Mouse (Mus musculus): ENCODE measurements around the gene Prrt4. TPM values are rescaled to one million over a fixed set of nuclear protein-coding genes. Genes with fewer than 3 reads are reported as not detected.
"Not testable (repeated sequence)": the region's sequence is repeated elsewhere in the genome, so short reads cannot be mapped to it uniquely, and the experiment has no call there.

The Prrt4 gene
- total RNA-seq (2021), result under 1 TPM; 0.36 to 0.73 TPM
- long read RNA-seq, experiment 1, partial matches to known transcripts, result 1 of 2 reads
- long read RNA-seq, experiment 1, other reads (novel, unspliced or antisense), result 1 of 2 reads
- long read RNA-seq, experiment 2, partial matches to known transcripts, result 0 of 1 reads
- long read RNA-seq, experiment 2, other reads (novel, unspliced or antisense), result 1 of 1 reads

DNA sequence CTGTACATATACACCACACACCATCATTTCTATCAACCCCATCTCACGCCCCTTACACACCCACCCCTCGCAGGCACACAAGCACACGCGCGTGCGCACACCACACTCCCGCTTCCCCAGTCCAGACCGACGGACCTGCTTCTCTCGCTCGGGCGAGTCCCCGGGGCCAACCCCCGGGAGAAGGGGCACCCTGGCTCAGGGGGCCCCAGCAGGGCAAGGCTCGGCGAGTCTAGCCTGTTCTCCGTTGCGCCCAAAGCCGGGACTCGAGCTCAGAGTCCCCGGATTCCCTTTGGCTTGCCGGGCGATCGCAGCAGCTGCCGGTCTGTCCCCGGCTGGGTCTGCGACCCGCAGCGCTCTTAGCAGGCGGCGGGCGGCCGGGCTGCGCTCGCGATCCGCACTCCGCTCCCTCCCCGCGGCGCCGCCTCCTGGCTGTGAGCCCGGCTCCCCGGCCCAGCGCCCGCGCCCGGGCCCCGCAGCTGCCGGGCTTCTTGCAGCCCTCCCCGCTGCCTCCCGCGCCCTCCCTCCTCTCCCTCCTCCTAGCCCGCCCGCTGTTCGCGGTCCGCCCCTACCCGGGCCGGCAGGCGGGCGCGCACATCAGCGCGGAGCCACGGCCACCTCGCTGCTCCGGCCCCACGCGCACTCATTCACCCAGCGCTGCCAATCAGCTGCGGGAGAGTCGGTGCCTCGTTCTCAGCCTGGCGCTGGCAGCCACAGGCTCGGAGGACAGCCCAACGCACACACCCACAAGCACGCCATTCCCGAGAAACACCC, at the start of gene Prrt4:
TSS of gene Prrt4 (minus strand) at position 697 of the 771 bp plus-strand sequence.
- peak within 1 kb of the TSS; percentile 71 for H3K27ac ChIP-seq
- no peak for TF ChIP-seq CTCF (IDR thresholded peaks at IDR 0.05)
- DNase-seq, result peak; percentile 81
- intact Hi-C loops (cut with DNase I), result no loop called here
- peak within 1 kb of the TSS; percentile 81 for H3K4me3 ChIP-seq

DNA sequence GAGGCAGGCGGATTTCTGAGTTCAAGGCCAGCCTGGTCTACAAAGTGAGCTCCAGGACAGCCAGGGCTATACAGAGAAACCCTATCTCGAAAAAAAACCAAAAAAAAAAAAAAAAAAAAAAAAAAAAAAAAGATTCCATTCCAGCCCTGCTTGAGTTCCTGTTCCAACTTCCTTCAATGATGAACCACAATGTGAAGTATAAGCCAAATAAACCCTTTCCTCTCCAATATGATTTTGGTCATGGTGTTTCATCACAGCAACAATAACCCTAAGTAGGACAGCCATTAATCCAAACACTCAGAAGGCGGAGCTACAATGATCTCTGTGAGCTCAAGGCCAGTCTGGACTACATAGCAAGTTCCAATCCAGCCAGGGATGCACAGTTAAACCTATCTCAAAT, 38.3 kb upstream of the Prrt4 start:
- intact Hi-C loops (cut with DNase I), result not testable (repeated sequence)

DNA sequence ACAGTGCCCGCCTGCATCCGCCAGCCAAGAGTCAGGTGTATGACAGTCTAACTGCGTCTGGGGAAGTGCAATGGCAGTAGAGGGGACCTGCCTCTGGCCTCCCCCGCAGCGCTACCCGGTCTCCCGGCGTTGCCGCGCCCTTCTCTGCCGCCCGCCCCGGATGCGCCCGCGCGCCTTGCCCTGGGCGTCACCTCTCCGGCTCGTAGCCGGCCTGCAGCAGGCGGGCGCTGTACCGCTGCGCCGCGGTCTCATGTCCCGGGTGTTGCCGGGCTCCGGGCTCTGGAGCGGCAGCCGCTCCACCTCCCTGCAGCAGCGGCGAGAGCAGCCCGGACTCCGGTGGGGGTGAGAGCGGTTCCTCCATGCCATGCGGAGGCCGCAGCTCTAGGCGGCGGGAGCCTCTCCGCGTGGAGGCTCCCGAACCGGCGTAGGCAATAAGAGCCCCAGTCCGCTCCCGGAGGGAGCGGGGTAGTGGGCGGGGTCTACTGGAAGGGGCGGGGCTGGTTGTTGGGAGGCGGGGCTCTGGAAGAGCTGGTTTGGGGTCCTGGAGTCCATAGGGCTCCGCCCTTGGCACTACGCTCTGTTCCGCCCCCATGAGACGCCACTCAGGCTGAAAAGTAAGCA, 36.6 kb upstream of the Prrt4 start, which contains the start of gene Impdh1:
TSS of gene Impdh1 (minus strand) at position 484 of the 621 bp plus-strand sequence.
- H3K4me3 ChIP-seq, result peak within 1 kb of the TSS; percentile 93
- DNase-seq, result peak; percentile 85
- intact Hi-C loops (cut with DNase I), result no loop called here
- H3K27ac ChIP-seq, result peak within 1 kb of the TSS; percentile 91
- 0 out of 2 replicates have a peak, but pooled peaks have one; percentile 11 for TF ChIP-seq CTCF (IDR thresholded peaks at IDR 0.05)

More for the DNA sequence above, 38.3 kb upstream of the Prrt4 start:
- H3K4me3 ChIP-seq, H3K27ac ChIP-seq, DNase-seq: not testable (repeated sequence)

DNA sequence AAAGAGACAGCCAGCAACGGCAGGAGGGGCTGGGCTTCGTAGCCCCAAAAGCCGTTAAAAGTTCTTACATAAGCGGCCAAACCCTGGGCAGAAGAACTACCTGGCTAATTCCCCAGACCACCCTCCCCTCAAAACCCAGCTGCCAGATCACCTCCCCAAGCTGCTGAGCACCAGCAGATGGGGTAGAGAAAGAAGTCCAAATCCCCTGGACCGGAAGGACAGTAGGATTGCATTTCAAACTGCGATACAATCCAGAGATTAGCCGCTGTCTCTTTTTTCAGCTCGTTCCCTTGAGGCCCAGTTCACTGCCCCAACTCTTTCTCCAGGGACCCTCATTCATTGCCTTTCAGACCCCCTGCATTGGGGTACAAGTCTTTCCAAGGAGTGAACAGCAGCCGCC, 35.8 kb upstream of the Prrt4 start:
- H3K27ac ChIP-seq, result peak overlapping the region; percentile 91
- intact Hi-C loops (cut with DNase I), result no loop called here
- DNase-seq, result no peak
- peak overlapping the region; percentile 93 for H3K4me3 ChIP-seq
- no peak for TF ChIP-seq CTCF (IDR thresholded peaks at IDR 0.05)

DNA sequence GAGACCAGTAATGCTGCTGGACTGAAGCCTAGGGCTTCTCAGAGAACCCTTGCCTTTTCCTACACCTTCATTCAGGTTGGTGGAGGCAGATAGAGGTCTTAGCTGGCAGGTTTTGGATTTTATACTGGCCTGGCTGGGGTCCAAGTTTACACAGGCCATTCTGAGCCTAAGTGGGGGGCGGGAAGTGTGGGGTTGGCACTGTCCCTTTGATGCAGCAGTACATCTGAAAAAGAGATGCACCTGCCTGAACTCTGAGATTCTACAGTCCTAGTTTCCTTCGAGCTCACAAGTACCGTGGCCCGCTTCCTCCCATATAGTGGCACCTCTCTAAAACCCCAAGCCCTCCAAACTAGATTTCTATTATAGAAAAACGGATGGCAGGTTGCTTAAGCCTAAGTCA, 35.4 kb upstream of the Prrt4 start:
- no peak for DNase-seq
- no peak for TF ChIP-seq CTCF (IDR thresholded peaks at IDR 0.05)
- intact Hi-C loops (cut with DNase I), result no loop called here
- Histone ChIP-seq H3K27ac (peak overlapping the region; percentile 91), H3K4me3 (peak overlapping the region; percentile 93)

DNA sequence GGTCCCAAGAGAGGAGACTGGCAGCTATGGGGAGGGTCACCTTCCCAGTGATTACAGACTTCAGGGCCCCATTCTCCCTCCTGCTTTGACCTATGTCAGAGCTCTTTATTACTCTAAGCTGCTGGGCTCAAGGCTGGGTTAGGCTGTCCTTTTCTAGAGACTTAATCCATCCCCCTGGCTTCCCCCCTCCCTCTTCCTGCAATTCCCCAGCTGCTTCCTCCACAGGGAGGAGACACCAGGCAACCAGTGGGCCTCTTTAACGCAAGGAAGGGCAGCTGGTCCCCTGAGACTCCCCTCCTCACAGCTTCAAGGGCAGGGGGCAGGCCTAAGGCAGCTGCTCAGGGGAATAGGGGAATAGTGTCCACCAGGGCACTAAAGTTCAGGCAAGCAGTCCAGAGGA, 34.9 kb upstream of the Prrt4 start:
- no peak for TF ChIP-seq CTCF (IDR thresholded peaks at IDR 0.05)
- Histone ChIP-seq H3K27ac (peak overlapping the region; percentile 91), H3K4me3 (peak overlapping the region; percentile 93)
- peak; percentile 48 for DNase-seq
- intact Hi-C loops (cut with DNase I), result no loop called here

DNA sequence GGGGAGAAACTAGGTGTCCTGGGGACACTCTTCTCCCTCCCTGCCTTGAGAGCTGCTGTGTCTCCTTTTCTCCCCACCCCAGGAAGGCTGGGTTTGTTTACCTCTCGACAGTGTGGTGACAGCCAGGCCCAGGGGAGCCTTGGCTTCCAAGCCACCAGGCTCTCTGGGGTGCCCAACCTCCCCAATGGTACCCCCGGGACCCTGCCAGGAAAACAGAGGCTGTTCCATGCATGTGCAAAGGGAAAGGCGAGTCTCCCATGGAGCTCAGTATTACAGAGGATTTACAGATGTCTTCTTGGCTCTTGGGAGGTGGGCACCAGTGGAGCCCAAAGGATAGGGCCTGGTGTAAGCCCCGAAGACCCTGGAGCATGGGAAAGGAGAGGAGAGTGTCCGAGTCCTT, 34.1 kb upstream of the Prrt4 start:
- DNase-seq, result no peak
- intact Hi-C loops (cut with DNase I), result no loop called here
- H3K27ac ChIP-seq, result peak overlapping the region; percentile 91
- no peak for TF ChIP-seq CTCF (IDR thresholded peaks at IDR 0.05)
- no peak overlapping the region for H3K4me3 ChIP-seq

DNA sequence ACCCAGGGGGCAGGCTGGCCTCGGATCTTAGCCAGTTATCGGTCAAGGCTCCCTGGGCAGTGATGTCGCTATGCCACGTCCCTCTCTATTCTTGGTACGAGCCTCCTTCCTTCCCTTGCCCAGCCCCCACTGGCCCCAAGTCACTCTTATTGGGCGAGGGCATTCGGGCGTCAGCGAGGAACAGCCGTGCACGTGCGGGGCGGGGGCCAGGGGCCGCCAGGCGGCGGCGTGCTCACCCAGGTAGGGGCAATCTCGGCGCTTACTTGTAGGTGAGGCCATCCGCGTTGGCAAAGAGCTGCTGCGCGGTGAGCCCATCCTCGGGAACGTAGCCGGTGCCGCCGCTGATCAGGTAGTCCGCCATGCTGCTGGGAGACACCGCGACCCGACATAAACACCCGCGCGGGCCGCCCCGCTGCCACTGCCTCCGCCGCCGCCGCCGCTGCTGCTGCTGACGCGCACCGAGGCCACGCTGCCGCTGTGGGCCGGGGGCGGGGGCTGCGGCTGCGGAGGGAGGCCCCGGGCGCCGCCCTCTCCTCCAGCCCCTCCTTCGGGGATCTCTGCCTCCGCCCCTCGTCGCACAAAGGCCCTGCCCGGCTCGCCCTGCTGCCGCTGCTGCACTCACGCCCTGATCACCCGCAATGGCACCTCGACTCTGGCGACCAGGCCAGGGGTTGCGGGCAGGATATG, 32.6 kb upstream of the Prrt4 start:
- H3K4me3 ChIP-seq, result peak overlapping the region; percentile 95
- H3K27ac ChIP-seq, result peak overlapping the region; percentile 90
- DNase-seq, result peak; percentile 87
- intact Hi-C loops (cut with DNase I), result no loop called here
- peak; percentile 16; the same call in 1 of the 2 replicates for TF ChIP-seq CTCF (IDR thresholded peaks at IDR 0.05)

DNA sequence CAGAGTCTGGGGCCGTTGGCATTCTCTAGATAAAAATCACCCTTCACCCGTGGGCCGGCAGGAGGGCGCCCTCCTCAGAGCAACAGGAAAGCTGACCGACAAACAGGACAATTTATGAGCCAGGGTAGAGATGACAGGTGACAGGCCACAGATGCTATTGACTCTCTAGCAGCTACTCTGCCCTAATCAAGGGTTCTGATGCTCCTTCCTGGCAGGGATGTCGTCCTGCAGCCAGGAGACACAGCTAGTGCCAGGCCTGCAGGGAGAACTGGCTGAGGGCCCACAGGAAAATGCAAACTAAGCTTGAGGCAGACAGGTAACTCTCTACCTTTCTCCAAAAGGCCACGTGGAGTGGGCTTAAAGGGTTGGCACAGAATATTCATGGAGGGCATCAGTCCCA, 31.8 kb upstream of the Prrt4 start:
- Histone ChIP-seq H3K4me3 (peak overlapping the region; percentile 95), H3K27ac (peak overlapping the region; percentile 90)
- intact Hi-C loops (cut with DNase I), result no loop called here
- no peak for TF ChIP-seq CTCF (IDR thresholded peaks at IDR 0.05)
- DNase-seq, result no peak

DNA sequence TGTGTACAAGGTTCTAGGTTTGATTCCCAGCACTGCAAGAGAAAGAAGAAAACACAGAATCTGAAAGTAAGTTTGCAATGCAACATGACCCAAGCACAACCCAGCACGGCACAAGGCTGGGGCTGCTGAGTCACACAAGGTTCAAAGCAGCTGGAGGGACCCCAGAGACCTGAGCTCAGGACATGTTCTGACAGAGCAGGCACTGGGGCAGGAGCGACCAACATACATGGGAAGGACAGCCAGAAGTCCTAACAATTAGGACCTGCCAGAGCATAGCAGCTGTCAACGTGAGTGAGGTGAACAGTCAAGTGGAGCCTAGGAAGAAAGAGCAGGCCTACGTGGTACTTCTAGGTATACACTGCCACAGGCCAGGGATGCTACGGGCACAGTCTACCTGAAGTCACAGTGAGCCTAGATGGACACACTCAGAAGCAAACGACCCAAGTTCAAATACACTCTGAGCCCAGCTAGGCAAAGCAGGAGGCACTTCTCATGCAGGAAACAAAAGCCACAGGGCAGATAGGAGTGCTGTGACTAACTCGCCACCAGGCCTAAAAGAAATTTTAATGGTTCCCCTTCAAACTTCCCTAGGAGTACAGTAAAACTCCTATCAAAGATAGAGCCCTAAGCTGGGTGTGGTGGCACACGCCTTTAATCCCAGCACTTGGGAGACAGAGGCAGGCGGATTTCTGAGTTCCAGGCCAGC, 31.0 kb upstream of the Prrt4 start:
- intact Hi-C loops (cut with DNase I), result no loop called here
- TF ChIP-seq CTCF (IDR thresholded peaks at IDR 0.05), result no peak
- Histone ChIP-seq H3K4me3 (no peak overlapping the region; the same call in 1 of the 2 replicates), H3K27ac (no peak overlapping the region)
- DNase-seq, result no peak

DNA sequence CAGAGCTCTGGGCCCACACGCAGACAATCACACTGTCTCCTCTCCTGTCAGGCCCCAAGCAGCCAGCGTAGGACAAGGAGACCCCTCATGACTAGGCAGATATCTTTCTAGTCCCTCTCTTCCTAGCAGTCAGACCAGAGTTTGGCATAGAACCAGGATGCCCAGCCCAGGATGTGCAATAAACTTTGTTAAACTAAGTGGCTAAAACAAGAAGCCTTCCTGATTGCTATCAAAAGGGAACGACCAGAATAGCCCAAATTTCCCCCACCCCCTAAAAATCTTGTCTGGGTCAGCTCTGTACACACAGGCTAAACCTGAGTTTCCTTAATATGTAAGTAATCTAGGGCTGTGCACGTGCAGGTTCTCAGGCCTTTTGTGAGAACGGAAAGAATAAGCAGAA, 28.8 kb upstream of the Prrt4 start:
- TF ChIP-seq CTCF (IDR thresholded peaks at IDR 0.05), result no peak
- no peak overlapping the region for H3K4me3 ChIP-seq
- DNase-seq, result no peak
- no peak overlapping the region for H3K27ac ChIP-seq
- intact Hi-C loops (cut with DNase I), result no loop called here

DNA sequence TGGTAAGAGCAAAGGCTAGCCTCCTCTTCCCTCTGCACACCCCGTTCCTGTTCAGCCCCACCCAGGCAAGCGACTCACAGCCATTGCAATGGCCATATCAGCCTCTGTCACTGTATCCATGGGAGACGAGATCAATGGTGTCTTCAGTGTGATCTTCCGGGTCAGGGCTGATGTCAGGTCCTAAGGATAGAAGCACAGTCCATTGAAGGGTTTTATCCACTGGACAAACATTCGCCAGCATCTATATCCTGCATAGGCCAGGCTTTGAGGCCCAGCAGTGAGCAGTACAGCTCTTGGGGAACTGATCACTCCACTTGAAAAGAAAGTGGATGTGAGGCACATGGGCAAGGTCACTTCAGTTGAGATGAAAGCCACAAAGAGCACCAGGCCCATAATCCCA, 27.6 kb upstream of the Prrt4 start:
- H3K27ac ChIP-seq, result no peak overlapping the region
- H3K4me3 ChIP-seq, result no peak overlapping the region
- no peak for TF ChIP-seq CTCF (IDR thresholded peaks at IDR 0.05)
- DNase-seq, result no peak
- intact Hi-C loops (cut with DNase I), result no loop called here

Measured in gastrocnemius, adult 2 months (tissue).